Mouse (Mus musculus) ES-CJ7 (cell line): ENCODE measurements at regions not wholly inside any gene's neighbourhood (a gene's known extent, or its start where the extent isn't known, plus 50 kb on each side); places are given as distances from the start of the nearest gene placed in this dataset.
"Not testable (repeated sequence)": the region's sequence is repeated elsewhere in the genome, so short reads cannot be mapped to it uniquely, and the experiment has no call there.

Experiments used
- DNase-seq: peaks from one replicate; pipeline ENCODE4 v3.0.0; 2011; ENCODE audit warnings: low read depth, low spot score

- DNase-seq = no peak
Measured at GRCm38 (mm10) chr16:93344555-93344954, 259.3 kb downstream of the Setd4 start.

GRCm38 (mm10) chr16:93342701-93343100, 261.2 kb downstream of the Setd4 start:
- no peak for DNase-seq

- DNase-seq = no peak
Measured at GRCm38 (mm10) chr16:93341791-93342190, 262.1 kb downstream of the Setd4 start.

GRCm38 (mm10) chr16:93338806-93339205, 265.1 kb downstream of the Setd4 start:
- DNase-seq = no peak

- DNase-seq = no peak
Measured at GRCm38 (mm10) chr16:93335322-93336111, 268.3 kb downstream of the Setd4 start.

- peak; percentile 7 for DNase-seq
Measured at GRCm38 (mm10) chr16:93333654-93334053, 270.2 kb downstream of the Setd4 start.

GRCm38 (mm10) chr16:93328680-93329395, 275.0 kb downstream of the Setd4 start:
- no peak for DNase-seq

GRCm38 (mm10) chr16:93324911-93325310, 279.0 kb downstream of the Setd4 start:
- DNase-seq = no peak

GRCm38 (mm10) chr16:93323172-93323571, 280.7 kb downstream of the Setd4 start:
- DNase-seq = no peak

- DNase-seq = no peak
Measured at GRCm38 (mm10) chr16:93319581-93319980, 284.3 kb downstream of the Setd4 start.

- no peak for DNase-seq
Measured at GRCm38 (mm10) chr16:93311644-93312043, 292.2 kb downstream of the Setd4 start.

GRCm38 (mm10) chr16:93308666-93309360, 295.1 kb downstream of the Setd4 start:
- DNase-seq = no peak

- no peak for DNase-seq
Measured at GRCm38 (mm10) chr16:93306951-93307350, 296.9 kb downstream of the Setd4 start.

- DNase-seq = not testable (repeated sequence)
Measured at GRCm38 (mm10) chr16:93306140-93306539, 297.7 kb downstream of the Setd4 start.

- DNase-seq = no peak
Measured at GRCm38 (mm10) chr16:93294430-93294829, 309.4 kb downstream of the Setd4 start.

GRCm38 (mm10) chr16:93292965-93293653, 310.8 kb downstream of the Setd4 start:
- DNase-seq = peak; percentile 74

- no peak for DNase-seq
Measured at GRCm38 (mm10) chr16:93292181-93292834, 311.6 kb downstream of the Setd4 start.

GRCm38 (mm10) chr16:93288036-93288435, 315.8 kb downstream of the Setd4 start:
- DNase-seq = no peak

GRCm38 (mm10) chr16:93287520-93287919, 316.3 kb downstream of the Setd4 start:
- no peak for DNase-seq

- DNase-seq = no peak
Measured at GRCm38 (mm10) chr16:93286816-93287215, 317.0 kb downstream of the Setd4 start.

GRCm38 (mm10) chr16:93285191-93285590, 318.7 kb downstream of the Setd4 start:
- no peak for DNase-seq
